Mouse (Mus musculus): ENCODE results near the gene Mns1.

DNA sequence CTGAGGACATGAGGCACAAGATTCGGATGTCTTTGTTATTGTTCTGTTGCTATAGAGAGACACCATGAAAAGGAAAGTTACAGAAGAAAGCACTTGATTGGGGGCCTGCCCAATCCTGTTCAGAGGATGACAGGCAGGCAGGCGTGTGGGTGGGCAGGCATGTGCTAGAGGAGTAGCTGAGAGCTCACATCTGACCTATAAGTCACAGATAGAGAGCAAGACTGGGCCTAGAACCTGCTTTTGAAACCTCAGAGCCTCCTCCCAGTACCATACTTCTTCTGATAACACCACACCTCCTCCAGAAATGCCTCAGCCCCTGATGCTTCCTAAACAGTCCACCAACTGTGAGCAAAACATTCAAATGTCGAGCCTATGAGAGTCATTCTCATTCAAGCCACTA lies 19.4 kb upstream of the Mns1 start:
- no peak for TF ChIP-seq EP300 (IDR thresholded peaks at IDR 0.05; ENCODE audit: low read depth)
- TF ChIP-seq CTCF (IDR thresholded peaks at IDR 0.05; ENCODE audit: low read depth) = no peak
